Mouse (Mus musculus) midbrain, postnatal 0 days (tissue): ENCODE results near the gene Ugt1a8. TPM values are rescaled to one million over a fixed set of nuclear protein-coding genes. Genes with fewer than 3 reads are reported as not detected.

Experiments used
- ATAC-seq: fragments of 200-750 bp; cut with Nextera tagmentation; 2 replicates; pipeline ENCODE4 v1.8.0; 2017; ENCODE audit warnings: moderate number of reproducible peaks, mild to moderate bottlenecking, moderate TSS enrichment, moderate library complexity; ENCODE audit not compliant: low FRiP score
- DNase-seq: peaks from one replicate; pipeline ENCODE4 v3.0.0-alpha.2; 2015; ENCODE audit warnings: low spot score
- H3K27ac ChIP-seq: fragments of 300-500 bp; sonication (generic); 2 replicates; pipeline ENCODE4 v1.5.1; 2014; ENCODE audit warnings: low read depth, mild to moderate bottlenecking, low read length, mixed read lengths
- H3K27me3 ChIP-seq: fragments of 300-500 bp; sonication (generic); 2 replicates; pipeline ENCODE4 v1.6.1; 2014; ENCODE audit warnings: low read length, control low read depth, mixed read lengths; ENCODE audit not compliant: insufficient read depth
- H3K36me3 ChIP-seq: fragments of 300-500 bp; sonication (generic); 2 replicates; pipeline ENCODE4 v1.6.1; 2014; ENCODE audit warnings: low read length, control low read depth, mixed read lengths; ENCODE audit not compliant: insufficient read depth
- H3K4me1 ChIP-seq: fragments of 300-500 bp; sonication (generic); 2 replicates; pipeline ENCODE4 v1.6.1; 2014; ENCODE audit warnings: mild to moderate bottlenecking, control low read depth, antibody characterized with exemption, low read length, mixed read lengths; ENCODE audit not compliant: insufficient read depth
- H3K4me2 ChIP-seq: fragments of 300-500 bp; sonication (generic); 2 replicates; pipeline ENCODE4 v1.6.1; 2014; ENCODE audit warnings: low read depth, mild to moderate bottlenecking, low read length, mixed read lengths; ENCODE audit not compliant: poor library complexity, severe bottlenecking
- H3K4me3 ChIP-seq: fragments of 300-500 bp; sonication (generic); 2 replicates; pipeline ENCODE4 v1.5.1; 2014; ENCODE audit warnings: low read depth, mild to moderate bottlenecking, low read length, moderate library complexity
- H3K9ac ChIP-seq: fragments of 300-500 bp; sonication (generic); replicated peaks from 2 replicates; pipeline ENCODE4 v1.6.1; 2014; ENCODE audit warnings: mild to moderate bottlenecking, low read length, moderate library complexity, mixed read lengths; ENCODE audit not compliant: poor library complexity, severe bottlenecking
- H3K9me3 ChIP-seq: fragments of 300-500 bp; sonication (generic); 2 replicates; pipeline ENCODE4 v1.6.1; 2016; ENCODE audit warnings: low read length, control low read depth
- CTCF ChIP-seq: IDR thresholded peaks from 2 replicates; pipeline ENCODE4 v1.5.1; 2016; ENCODE audit warnings: antibody characterized with exemption, mild to moderate bottlenecking
- WGBS: fragments of 180-500 bp; shearing (Covaris S2); extraction: QIAGEN DNeasy Blood & Tissue Kit; methylation state at CpG from one replicate; pipeline ENCODE4 v1.1.7; 2014; 5-methylcytosine and 5-hydroxymethylcytosine counted together
- polyA plus RNA-seq: library from polyadenylated mRNA; unstranded; fragments of >200 nt; fragmentation: Nextera tagmentation; extraction: Ambion mirVana; gene quantifications from 2 replicates; pipeline ENCODE4 v1.2.1, GENCODE M21; 2015
- total RNA-seq: library from RNA; depleted of rRNA; stranded (reverse); fragments of >200 nt; gene quantifications from 2 replicates; pipeline ENCODE4 v1.2.3, GENCODE M21; 2014

Gene Ugt1a8
- total and polyA plus RNA-seq, 2 experiments from 2014 or later = not detected

DNA sequence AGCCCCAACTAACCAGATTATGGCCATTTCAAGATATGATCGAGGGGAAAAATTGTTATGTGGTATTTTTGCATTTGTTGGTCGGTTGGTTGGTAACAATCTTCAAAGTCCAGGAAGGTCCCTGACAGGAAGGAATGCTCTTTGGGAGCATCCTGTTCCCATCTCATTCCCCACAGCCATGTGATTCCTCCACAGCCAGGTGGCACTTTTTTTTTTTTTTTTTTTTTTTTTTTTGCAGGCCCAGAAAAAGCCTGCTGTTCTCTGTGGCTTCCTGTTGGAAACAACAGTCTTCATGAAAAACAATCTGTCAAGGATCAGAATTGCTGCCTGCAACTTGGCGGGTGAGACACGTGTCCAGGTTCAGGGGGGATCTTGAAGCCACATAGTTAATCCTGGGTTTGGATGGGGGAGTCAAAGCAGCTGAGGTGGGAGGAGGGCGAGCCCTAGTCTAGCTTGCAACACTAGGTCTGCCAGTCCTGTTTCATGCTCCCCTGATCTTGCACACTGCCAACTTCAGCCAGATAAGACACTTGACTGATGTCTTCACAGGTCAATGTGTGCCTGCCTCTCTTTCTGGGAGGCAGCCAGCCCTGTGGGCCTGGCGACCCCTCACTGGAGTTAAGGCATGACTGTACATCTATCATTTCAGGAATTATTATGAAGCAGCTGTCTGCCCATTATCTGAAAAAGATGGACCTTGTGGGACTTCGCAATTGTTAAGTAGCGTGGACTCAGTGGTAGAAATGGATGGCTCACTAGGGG, 171.4 kb downstream of the Ugt1a8 start:
- no peak overlapping the region for H3K4me3 ChIP-seq
- peak overlapping the region; percentile 3 for H3K9ac ChIP-seq
- no peak for ATAC-seq
- WGBS = 79% methylated on average over 8 of the region's 8 CpGs
- DNase-seq = peak; percentile 79
- H3K4me1 ChIP-seq = no peaks in the 10 kb centered on the region
- no peaks in the 10 kb centered on the region for H3K27me3 ChIP-seq
- H3K27ac ChIP-seq = no peak overlapping the region
- no peak overlapping the region for H3K4me2 ChIP-seq
- no peak for TF ChIP-seq CTCF
- peaks cover 49% of the 10 kb centered on the region for H3K36me3 ChIP-seq
- peaks cover 48% of the 10 kb centered on the region for H3K9me3 ChIP-seq

DNA sequence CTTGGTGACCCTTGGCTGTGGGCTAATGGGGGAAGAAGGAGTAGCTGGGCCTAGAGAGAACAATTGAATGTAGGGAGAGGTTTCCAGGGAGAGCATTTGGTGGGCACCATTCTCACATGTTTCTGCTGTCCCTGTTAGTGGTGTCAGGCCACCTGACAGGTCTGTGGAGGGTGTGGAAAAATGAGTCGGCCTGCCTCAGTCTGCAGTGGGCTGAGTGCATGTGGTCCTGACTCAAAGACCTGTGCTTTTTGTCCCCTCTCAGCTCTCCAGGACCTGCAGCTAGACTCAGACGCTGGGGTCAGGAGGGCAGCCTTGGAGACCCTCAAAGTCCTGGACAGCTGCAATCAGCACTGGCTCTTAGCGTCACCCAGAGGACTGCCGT, 172.0 kb downstream of the Ugt1a8 start:
- H3K9ac ChIP-seq = peak overlapping the region; percentile 3; the same call in 1 of the 2 replicates
- no peaks in the 10 kb centered on the region for H3K4me1 ChIP-seq
- H3K27me3 ChIP-seq = no peaks in the 10 kb centered on the region
- peaks cover 43% of the 10 kb centered on the region for H3K9me3 ChIP-seq
- no peak overlapping the region for H3K4me3 ChIP-seq
- TF ChIP-seq CTCF = no peak
- ATAC-seq (no peak), DNase-seq (no peak)
- H3K4me2 ChIP-seq = no peak overlapping the region
- 80% methylated on average over 4 of the region's 4 CpGs for WGBS
- no peak overlapping the region for H3K27ac ChIP-seq
- peaks cover 55% of the 10 kb centered on the region for H3K36me3 ChIP-seq

DNA sequence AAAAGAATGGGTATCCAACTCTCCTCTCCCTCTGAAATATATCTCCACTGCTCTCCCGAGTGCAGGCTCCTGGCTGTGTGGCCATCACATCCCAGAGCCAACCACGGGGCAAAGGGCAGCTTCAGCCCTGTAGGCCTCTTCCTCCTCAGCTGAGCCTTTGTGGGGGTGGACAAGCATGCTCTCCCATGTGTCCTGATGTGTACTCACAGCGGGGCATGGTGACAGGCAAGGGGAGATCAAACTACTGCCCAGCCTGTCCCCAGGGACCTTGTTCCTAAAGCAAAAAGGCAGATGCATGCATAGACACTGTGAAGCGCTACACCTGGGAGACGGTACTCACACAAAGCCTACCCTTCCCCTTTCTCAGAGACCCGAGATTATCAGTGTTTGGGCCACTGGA, 172.5 kb downstream of the Ugt1a8 start:
- no peak overlapping the region for H3K27ac ChIP-seq
- H3K4me1 ChIP-seq = no peaks in the 10 kb centered on the region
- peaks cover 38% of the 10 kb centered on the region for H3K9me3 ChIP-seq
- no peak overlapping the region for H3K4me3 ChIP-seq
- DNase-seq (no peak), ATAC-seq (0 out of 2 replicates have a peak, but pooled peaks have one; percentile 2)
- H3K27me3 ChIP-seq = no peaks in the 10 kb centered on the region
- no peak for TF ChIP-seq CTCF
- H3K9ac ChIP-seq = no peak overlapping the region
- no peak overlapping the region for H3K4me2 ChIP-seq
- whole genome bisulfite sequencing = 78% methylated on average over 6 of the region's 6 CpGs
- H3K36me3 ChIP-seq = peaks cover 60% of the 10 kb centered on the region

- no peaks in the 10 kb centered on the region for H3K4me1 ChIP-seq
- peaks cover 31% of the 10 kb centered on the region for H3K9me3 ChIP-seq
- ATAC-seq = no peak
- no peak for DNase-seq
- no peak for TF ChIP-seq CTCF
- no peak overlapping the region for H3K4me3 ChIP-seq
- H3K4me2 ChIP-seq = no peak overlapping the region
- H3K27me3 ChIP-seq = no peaks in the 10 kb centered on the region
- peaks cover 67% of the 10 kb centered on the region for H3K36me3 ChIP-seq
- H3K9ac ChIP-seq = no peak overlapping the region
- no peak overlapping the region for H3K27ac ChIP-seq
- WGBS = 83% methylated on average over 10 of the region's 10 CpGs
Observed at GRCm38 (mm10) chr1:88260604-88261377, 173.2 kb downstream of the Ugt1a8 start.

DNA sequence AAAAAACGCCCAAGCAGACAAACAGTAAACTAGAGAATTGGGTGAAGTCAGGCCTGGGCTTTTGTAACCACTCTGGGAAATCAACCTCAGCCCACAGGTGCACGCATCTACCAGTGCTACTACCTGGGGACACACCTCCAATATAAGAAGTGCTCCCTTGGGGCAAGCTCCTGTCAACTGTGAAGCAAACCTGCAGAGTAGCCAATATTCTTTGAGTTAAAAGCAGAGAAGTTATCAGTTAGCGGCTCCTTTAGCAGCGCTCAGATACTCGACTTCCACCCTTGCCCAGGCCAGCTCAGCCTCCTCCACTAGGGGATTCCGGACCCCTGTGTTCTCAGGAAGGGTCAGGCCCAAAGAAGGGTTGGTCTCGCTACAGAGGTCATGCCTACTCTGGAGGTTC, 174.1 kb downstream of the Ugt1a8 start:
- TF ChIP-seq CTCF = no peak
- WGBS = 90% methylated on average over 7 of the region's 7 CpGs

GRCm38 (mm10) chr1:88262255-88262654, 174.6 kb downstream of the Ugt1a8 start:
- H3K4me1 ChIP-seq = no peaks in the 10 kb centered on the region
- no peak overlapping the region for H3K9ac ChIP-seq
- no peaks in the 10 kb centered on the region for H3K27me3 ChIP-seq
- no peak overlapping the region for H3K4me3 ChIP-seq
- no peak overlapping the region for H3K27ac ChIP-seq
- ATAC-seq (no peak), DNase-seq (peak; percentile 81)
- WGBS = 88% methylated on average over 4 of the region's 4 CpGs
- no peak overlapping the region for H3K4me2 ChIP-seq
- peaks cover 16% of the 10 kb centered on the region for H3K9me3 ChIP-seq
- H3K36me3 ChIP-seq = peaks cover 81% of the 10 kb centered on the region
- no peak; the same call in 1 of the 2 replicates for TF ChIP-seq CTCF

More for the DNA sequence above, 174.1 kb downstream of the Ugt1a8 start:
- no peak overlapping the region for H3K4me3 ChIP-seq
- ATAC-seq (no peak), DNase-seq (no peak)
- no peak overlapping the region for H3K9ac ChIP-seq
- peaks cover 76% of the 10 kb centered on the region for H3K36me3 ChIP-seq
- no peaks in the 10 kb centered on the region for H3K27me3 ChIP-seq
- no peak overlapping the region for H3K27ac ChIP-seq
- H3K4me1 ChIP-seq = no peaks in the 10 kb centered on the region
- H3K4me2 ChIP-seq = no peak overlapping the region
- peaks cover 22% of the 10 kb centered on the region for H3K9me3 ChIP-seq
